Mouse (Mus musculus): ENCODE data around the gene Ergic1. TPM values are rescaled to one million over a fixed set of nuclear protein-coding genes. Genes with fewer than 3 reads are reported as not detected.

The Ergic1 gene
- polyA plus RNA-seq, 1 experiment from 2014 or later = 126 TPM

DNA sequence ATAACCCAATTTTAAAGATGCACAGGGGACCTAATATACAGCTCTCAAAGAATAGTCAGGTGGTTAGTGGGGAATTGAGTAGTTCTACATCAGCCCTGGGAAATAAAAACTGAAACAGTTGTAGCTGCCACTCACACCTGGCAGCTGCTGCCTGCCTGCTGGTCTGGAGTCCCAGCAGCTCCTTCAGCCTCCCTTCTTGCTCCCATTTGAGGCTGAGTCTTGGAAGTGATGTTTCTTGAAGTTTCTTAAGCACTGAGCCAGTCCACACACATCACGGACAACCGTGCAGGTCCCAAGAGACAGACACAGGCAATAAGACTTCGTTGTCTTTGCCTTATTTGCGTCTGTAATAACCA lies 6.5 kb downstream of the Ergic1 start:
- no peak overlapping the region for H3K9ac ChIP-seq
- WGBS = 92% methylated on average over 4 of the region's 4 CpGs
- H3K36me3 ChIP-seq = peaks cover 83% of the 10 kb centered on the region

DNA sequence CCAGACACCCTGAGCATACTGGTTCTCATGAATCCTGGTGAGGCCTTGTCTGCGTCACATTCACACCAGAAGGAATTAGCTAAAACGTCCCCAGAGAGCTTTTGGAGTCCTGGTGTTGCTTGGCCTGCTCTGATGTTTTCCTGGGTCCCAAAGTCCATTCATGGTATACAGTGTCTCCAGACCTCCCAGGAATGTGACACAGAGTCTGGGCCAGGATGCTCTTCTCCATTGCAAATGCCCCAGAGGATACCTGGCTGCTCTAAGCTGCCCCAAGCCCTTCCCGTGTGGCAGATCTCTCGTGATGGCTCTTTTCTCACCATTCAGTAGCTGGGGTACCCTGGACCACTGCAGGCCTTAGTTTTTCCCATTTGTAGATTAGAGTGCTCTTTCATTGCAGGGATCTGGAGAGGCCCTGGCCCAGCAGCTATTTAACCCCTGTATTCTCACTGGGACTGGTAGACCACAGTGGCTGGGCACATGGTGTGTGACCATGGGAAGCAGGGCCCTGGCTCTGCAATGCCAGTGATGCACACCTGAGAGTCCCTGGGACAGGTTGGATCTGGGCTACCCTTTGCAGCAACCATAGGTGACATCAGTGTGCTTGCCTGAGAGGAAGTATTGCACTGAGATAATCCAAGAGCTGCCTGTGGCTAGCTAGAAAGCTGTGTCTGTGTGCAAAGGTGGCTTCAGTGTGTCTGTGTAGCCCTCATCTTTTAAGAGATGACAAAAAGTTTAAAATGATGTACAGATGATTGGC lies 8.5 kb downstream of the Ergic1 start:
- H3K9me3 ChIP-seq = 0 out of 2 replicates have a peak, but pooled peaks cover 7% of the 10 kb centered on the region
- no peak overlapping the region for H3K4me2 ChIP-seq (replicated peaks)
- H3K9ac ChIP-seq = no peak overlapping the region
- H3K36me3 ChIP-seq = peaks cover 67% of the 10 kb centered on the region
- 83% methylated on average over 4 of the region's 4 CpGs for WGBS
- H3K27ac ChIP-seq = no peak overlapping the region
- no peaks in the 10 kb centered on the region for H3K27me3 ChIP-seq
- no peak for ATAC-seq (ENCODE audit: low FRiP score, low read depth)
- peaks cover 18% of the 10 kb centered on the region for H3K4me1 ChIP-seq
- H3K4me3 ChIP-seq = no peak overlapping the region

More for the DNA sequence above, 6.5 kb downstream of the Ergic1 start:
- no peak overlapping the region for H3K4me3 ChIP-seq
- H3K27ac ChIP-seq = peak overlapping the region; percentile 52; the same call in 1 of the 2 replicates
- no peak for ATAC-seq (ENCODE audit: low FRiP score, low read depth)
- no peaks in the 10 kb centered on the region for H3K27me3 ChIP-seq
- no peak overlapping the region for H3K4me2 ChIP-seq (replicated peaks)
- H3K4me1 ChIP-seq = peaks cover 19% of the 10 kb centered on the region
- 0 out of 2 replicates have a peak, but pooled peaks cover 7% of the 10 kb centered on the region for H3K9me3 ChIP-seq

DNA sequence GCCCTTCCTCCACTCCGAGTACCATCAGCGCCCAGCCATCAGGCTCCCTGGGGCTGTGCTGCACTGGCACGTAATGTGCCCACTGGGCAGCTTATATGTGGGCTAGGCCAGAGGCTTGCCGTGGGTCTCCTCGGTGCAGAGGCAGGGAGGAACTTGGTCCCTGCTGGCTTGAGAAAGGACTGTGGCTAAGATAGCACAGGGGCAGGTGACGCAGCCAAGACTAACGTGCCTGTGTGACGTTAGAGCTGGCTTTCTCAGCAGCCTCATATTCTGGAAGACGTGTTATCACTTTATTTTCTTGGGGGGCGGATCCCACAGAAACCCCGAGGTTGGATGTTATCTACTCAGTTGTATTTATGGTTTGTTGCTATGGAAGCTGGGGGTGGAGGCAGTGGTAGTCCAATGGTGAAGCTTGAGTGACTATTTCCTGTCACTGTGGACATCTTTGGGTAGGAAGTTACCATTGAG lies 9.4 kb downstream of the Ergic1 start:
- Histone ChIP-seq H3K9me3 (0 out of 2 replicates have a peak, but pooled peaks cover 7% of the 10 kb centered on the region), H3K4me3 (no peak overlapping the region), H3K36me3 (peaks cover 59% of the 10 kb centered on the region), H3K27ac (no peak overlapping the region), H3K4me1 (peaks cover 20% of the 10 kb centered on the region), H3K27me3 (no peaks in the 10 kb centered on the region), H3K4me2 (replicated peaks) (no peak overlapping the region), H3K9ac (no peak overlapping the region)
- 84% methylated on average over 11 of the region's 11 CpGs for WGBS
- ATAC-seq (ENCODE audit: low FRiP score, low read depth) = no peak

DNA sequence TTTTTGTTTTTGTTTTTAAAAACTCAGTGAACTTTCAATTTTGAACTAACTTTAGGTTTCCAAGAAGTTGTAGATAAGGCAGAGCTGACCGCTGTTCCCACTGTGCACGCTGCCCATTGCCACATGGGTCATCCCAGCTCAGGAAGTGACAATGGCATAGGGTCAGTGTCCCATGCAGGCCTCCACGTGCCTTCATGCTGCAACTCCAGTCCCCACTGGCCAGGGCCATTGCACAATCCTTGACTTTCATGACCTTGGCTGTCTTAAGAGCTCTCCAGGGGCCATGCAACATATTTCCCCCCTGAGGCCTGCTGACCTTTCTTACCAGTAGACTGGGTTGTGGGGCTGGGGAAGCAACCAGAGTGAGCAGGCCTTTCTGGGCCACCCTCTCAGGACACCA lies 10.1 kb downstream of the Ergic1 start:
- no peaks in the 10 kb centered on the region for H3K27me3 ChIP-seq
- 0 out of 2 replicates have a peak, but pooled peaks cover 2% of the 10 kb centered on the region for H3K9me3 ChIP-seq
- no peak overlapping the region for H3K4me2 ChIP-seq (replicated peaks)
- H3K36me3 ChIP-seq = peaks cover 56% of the 10 kb centered on the region
- ATAC-seq (ENCODE audit: low FRiP score, low read depth) = no peak
- no peak overlapping the region for H3K9ac ChIP-seq
- H3K4me3 ChIP-seq = no peak overlapping the region
- WGBS = 93% methylated on average over 3 of the region's 3 CpGs
- no peak overlapping the region for H3K27ac ChIP-seq
- H3K4me1 ChIP-seq = peaks cover 27% of the 10 kb centered on the region

DNA sequence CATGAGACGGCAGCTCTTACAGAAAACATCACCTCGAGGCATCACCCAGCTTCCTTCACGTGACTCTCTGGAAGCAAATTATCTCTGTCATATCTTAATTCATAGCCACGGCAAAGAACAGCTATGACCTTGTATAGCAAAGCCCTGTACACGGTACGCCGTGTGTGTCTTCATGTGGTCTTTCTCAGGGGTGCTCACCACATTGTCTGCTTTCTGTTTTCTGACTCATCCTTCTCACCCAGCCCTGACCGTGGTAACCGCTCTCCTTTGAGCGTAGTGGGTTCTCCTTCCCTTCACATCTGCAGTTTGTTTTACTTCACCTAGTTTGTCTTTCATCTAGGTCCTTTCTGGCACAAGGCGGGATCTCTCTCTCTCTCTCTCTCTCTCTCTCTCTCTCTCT lies 11.0 kb downstream of the Ergic1 start:
- Histone ChIP-seq H3K36me3 (peaks cover 57% of the 10 kb centered on the region), H3K9me3 (no peaks in the 10 kb centered on the region), H3K4me2 (replicated peaks) (no peak overlapping the region), H3K4me3 (no peak overlapping the region), H3K27me3 (no peaks in the 10 kb centered on the region), H3K4me1 (peaks cover 29% of the 10 kb centered on the region), H3K9ac (no peak overlapping the region), H3K27ac (no peak overlapping the region)
- 90% methylated on average over 11 of the region's 11 CpGs for WGBS
- no peak for ATAC-seq (ENCODE audit: low FRiP score, low read depth)

DNA sequence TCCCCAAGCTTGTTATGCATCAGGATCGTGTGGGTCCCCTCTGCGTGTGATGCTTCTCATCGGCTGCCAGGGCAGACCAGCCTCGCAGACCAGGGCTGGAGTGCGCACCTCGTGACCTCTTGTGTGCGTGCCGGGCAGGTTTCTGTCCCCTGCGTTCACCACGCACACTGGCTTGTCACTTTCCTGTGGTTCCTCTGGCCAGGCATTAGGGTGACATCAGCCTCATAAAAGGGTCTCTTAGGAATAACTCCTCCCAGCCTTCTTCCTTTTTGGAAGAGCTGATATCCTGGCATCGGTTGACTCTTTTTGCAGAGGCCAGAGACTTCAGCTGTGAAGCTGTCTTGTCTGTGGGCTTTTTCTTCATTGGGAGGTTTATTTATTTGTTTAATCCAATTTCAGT lies 12.8 kb downstream of the Ergic1 start:
- Histone ChIP-seq H3K36me3 (peaks cover 53% of the 10 kb centered on the region), H3K27ac (no peak overlapping the region)
- ATAC-seq (ENCODE audit: low FRiP score, low read depth) = no peak

DNA sequence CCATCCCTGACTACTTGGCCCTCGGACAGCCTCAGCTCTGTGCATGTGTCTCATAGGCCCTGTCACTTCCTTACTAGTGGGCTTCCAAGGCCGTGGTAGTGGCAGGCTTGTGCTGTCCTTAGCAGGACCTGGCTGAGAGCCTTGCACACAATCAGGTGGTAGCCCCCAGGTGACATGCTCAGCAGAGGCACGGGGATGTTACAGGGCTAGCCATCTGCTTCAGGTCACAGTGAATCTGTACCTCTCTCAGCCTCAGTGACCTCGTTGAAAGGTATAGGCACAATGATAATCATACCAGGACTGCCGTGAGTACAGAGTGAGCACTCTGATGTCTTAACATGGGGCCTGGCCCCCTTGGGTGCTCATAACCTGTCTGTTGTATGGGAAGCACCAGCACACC lies 13.4 kb downstream of the Ergic1 start:
- 86% methylated on average over 5 of the region's 5 CpGs for WGBS
- H3K27me3 ChIP-seq = no peaks in the 10 kb centered on the region
- H3K9me3 ChIP-seq = no peaks in the 10 kb centered on the region
- H3K4me3 ChIP-seq = no peak overlapping the region
- no peak overlapping the region for H3K4me2 ChIP-seq (replicated peaks)
- H3K9ac ChIP-seq = no peak overlapping the region
- H3K27ac ChIP-seq = no peak overlapping the region
- peaks cover 23% of the 10 kb centered on the region for H3K4me1 ChIP-seq
- ATAC-seq (ENCODE audit: low FRiP score, low read depth) = no peak
- peaks cover 50% of the 10 kb centered on the region for H3K36me3 ChIP-seq

More for the DNA sequence above, 12.8 kb downstream of the Ergic1 start:
- Histone ChIP-seq H3K9ac (0 out of 2 replicates have a peak overlapping the region, but pooled peaks have one; percentile 39), H3K4me3 (no peak overlapping the region), H3K27me3 (no peaks in the 10 kb centered on the region), H3K4me1 (peaks cover 23% of the 10 kb centered on the region), H3K4me2 (replicated peaks) (no peak overlapping the region), H3K9me3 (no peaks in the 10 kb centered on the region)
- 83% methylated on average over 11 of the region's 11 CpGs for WGBS

DNA sequence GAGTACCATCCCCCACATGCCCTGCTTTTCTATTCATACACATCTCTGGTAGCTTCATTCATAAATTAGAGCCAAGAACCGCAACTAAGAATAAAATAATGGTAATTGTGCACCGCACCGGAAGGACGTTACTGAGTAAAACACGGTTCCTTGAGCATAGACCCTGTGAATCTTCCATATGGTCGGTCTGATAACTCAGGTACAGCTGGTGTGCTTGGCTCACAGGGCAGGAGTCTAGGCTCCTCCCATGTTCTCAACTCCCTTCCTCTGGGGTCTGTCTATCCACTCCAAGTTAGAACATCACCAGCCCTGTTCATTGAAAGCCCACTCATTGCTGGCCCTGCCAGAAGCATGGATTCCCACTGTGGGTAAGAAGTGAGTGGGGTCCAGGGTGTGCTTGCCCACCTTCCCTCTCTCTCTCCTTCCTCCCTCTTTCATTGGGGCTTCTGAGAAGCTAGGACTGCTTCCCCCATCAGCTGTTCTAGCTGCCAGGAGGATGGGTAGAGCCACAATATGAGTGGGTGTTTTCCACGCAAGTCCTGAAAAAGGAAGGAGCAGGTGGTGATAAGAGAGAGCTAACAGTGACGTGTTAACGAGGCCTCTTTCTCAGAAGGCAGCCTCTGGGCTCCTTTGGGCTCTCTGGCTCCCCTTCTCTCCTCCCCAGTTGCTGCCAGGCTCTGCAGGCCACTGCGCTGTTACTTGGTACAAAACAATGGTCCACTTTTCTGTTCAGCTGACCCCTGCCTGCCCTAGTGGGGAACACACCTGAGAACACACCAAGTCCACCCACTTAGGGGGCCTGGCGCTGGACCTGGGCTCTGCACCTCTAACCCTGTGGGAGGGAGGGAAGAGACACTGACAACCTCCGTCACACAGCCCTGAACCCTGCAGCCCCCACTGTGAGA lies 14.7 kb downstream of the Ergic1 start:
- WGBS = 85% methylated on average over 12 of the region's 12 CpGs
- no peak for ATAC-seq (ENCODE audit: low FRiP score, low read depth)
- Histone ChIP-seq H3K9me3 (no peaks in the 10 kb centered on the region), H3K4me1 (peaks cover 26% of the 10 kb centered on the region), H3K36me3 (peaks cover 46% of the 10 kb centered on the region), H3K27ac (no peak overlapping the region), H3K27me3 (no peaks in the 10 kb centered on the region), H3K4me2 (replicated peaks) (no peak overlapping the region), H3K4me3 (no peak overlapping the region), H3K9ac (no peak overlapping the region)

DNA sequence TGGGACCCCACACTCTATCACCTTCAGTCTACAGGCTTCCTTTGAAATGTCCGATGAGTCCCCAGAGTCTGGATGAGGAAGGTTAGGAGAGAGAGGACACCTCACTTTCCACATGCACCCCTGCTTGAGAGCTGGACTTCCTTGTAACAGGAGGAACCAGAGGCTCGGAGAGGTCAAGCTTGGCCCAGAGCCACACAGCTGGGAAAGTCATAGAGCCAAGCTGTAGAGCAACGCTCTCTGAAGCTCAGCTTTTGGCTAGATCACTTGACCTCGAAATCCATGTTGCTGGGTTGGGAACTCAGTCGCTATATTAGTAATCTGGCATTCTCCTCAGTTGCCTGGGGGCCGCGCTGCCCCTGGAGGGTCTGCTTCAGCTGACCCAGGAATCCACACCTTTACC lies 15.5 kb downstream of the Ergic1 start:
- H3K9me3 ChIP-seq = no peaks in the 10 kb centered on the region
- H3K9ac ChIP-seq = no peak overlapping the region
- H3K4me2 ChIP-seq (replicated peaks) = no peak overlapping the region
- no peak for ATAC-seq (ENCODE audit: low FRiP score, low read depth)
- peaks cover 26% of the 10 kb centered on the region for H3K4me1 ChIP-seq
- H3K27ac ChIP-seq = no peak overlapping the region
- H3K36me3 ChIP-seq = peaks cover 48% of the 10 kb centered on the region
- H3K4me3 ChIP-seq = no peak overlapping the region
- no peaks in the 10 kb centered on the region for H3K27me3 ChIP-seq
- 87% methylated on average over 7 of the region's 7 CpGs for WGBS

DNA sequence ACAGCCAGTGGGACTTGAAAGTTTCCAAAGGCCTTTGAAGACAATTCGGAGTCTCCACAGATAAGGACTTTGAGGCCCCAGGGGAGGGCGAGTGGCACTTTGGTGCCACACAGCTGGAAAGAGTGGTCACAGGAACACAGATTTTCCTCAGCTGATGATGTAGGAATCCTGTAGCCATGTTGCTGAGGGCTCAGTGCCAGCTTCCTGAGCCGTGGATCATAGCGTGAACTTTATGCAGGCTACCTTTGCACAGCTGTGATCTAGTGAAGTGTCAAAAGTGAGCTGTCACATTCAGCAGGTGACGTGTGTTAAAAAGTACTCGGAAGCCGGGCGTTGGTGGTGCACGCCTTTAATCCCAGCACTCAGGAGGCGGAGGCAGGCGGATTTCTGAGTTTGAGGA lies 16.0 kb downstream of the Ergic1 start:
- no peak overlapping the region for H3K4me3 ChIP-seq
- H3K4me1 ChIP-seq = peaks cover 26% of the 10 kb centered on the region
- H3K4me2 ChIP-seq (replicated peaks) = no peak overlapping the region
- H3K27ac ChIP-seq = no peak overlapping the region
- 77% methylated on average over 11 of the region's 11 CpGs for WGBS
- no peaks in the 10 kb centered on the region for H3K9me3 ChIP-seq
- ATAC-seq (ENCODE audit: low FRiP score, low read depth) = no peak
- no peaks in the 10 kb centered on the region for H3K27me3 ChIP-seq
- H3K36me3 ChIP-seq = peaks cover 44% of the 10 kb centered on the region
- no peak overlapping the region for H3K9ac ChIP-seq

DNA sequence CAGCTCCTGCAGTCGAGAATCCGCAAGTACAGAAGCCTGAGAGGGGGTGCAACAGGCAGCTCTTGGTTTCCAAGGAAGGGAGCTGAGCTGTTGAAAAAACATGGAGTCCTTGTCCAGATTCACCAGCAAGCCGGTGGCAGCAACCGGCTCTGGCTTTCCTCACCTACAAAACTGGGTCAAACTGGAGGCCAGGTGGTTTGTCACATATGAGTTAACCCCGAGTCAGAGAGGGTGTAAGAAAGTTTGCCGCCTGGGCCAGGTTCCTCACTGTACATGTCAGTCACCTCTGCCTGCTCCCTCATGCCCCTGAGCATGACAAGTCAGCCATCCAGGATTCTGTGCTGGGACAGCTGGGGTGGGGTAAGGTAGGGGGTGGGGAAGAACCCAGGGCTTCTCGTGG lies 16.9 kb downstream of the Ergic1 start:
- H3K4me1 ChIP-seq = peaks cover 27% of the 10 kb centered on the region
- 85% methylated on average over 7 of the region's 7 CpGs for WGBS

DNA sequence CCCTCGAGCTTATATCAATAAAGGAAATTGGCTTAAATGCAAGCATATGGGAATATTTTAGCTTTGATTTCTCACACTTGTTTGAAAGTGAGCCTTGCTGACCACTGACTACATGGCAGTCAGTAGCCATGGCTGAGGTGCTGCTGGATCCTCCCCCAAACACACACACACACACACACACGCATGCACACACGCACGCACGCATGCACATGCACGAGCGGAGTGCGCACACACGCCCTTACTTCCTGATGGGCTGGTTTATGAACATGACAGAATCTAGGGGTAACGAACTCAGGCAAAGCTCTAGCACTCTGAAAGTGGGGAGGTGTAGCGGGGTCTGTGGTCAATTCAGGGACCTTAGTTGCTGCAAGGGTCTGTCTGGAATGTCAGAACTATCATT lies 17.5 kb downstream of the Ergic1 start:
- no peak overlapping the region for H3K4me2 ChIP-seq (replicated peaks)
- H3K36me3 ChIP-seq = peaks cover 49% of the 10 kb centered on the region
- 88% methylated on average over 11 of the region's 11 CpGs for WGBS
- H3K9me3 ChIP-seq = no peaks in the 10 kb centered on the region
- H3K9ac ChIP-seq = no peak overlapping the region
- no peak overlapping the region for H3K4me3 ChIP-seq
- no peaks in the 10 kb centered on the region for H3K27me3 ChIP-seq
- no peak overlapping the region for H3K27ac ChIP-seq
- ATAC-seq (ENCODE audit: low FRiP score, low read depth) = no peak
- H3K4me1 ChIP-seq = peaks cover 33% of the 10 kb centered on the region

More for the DNA sequence above, 16.9 kb downstream of the Ergic1 start:
- no peak overlapping the region for H3K4me2 ChIP-seq (replicated peaks)
- no peak overlapping the region for H3K4me3 ChIP-seq
- no peak overlapping the region for H3K9ac ChIP-seq
- no peaks in the 10 kb centered on the region for H3K9me3 ChIP-seq
- no peak overlapping the region for H3K27ac ChIP-seq
- H3K36me3 ChIP-seq = peaks cover 46% of the 10 kb centered on the region
- no peaks in the 10 kb centered on the region for H3K27me3 ChIP-seq
- no peak for ATAC-seq (ENCODE audit: low FRiP score, low read depth)

All from limb, embryonic 13.5 days (tissue).